Mouse (Mus musculus): ENCODE measurements around the gene Nprl3. TPM values are rescaled to one million over a fixed set of nuclear protein-coding genes. Genes with fewer than 3 reads are reported as not detected.
"Not testable (repeated sequence)": the region's sequence is repeated elsewhere in the genome, so short reads cannot be mapped to it uniquely, and the experiment has no call there.

The Nprl3 gene
- polyA plus RNA-seq, 1 experiment from 2014 or later, result 41.2 TPM

DNA sequence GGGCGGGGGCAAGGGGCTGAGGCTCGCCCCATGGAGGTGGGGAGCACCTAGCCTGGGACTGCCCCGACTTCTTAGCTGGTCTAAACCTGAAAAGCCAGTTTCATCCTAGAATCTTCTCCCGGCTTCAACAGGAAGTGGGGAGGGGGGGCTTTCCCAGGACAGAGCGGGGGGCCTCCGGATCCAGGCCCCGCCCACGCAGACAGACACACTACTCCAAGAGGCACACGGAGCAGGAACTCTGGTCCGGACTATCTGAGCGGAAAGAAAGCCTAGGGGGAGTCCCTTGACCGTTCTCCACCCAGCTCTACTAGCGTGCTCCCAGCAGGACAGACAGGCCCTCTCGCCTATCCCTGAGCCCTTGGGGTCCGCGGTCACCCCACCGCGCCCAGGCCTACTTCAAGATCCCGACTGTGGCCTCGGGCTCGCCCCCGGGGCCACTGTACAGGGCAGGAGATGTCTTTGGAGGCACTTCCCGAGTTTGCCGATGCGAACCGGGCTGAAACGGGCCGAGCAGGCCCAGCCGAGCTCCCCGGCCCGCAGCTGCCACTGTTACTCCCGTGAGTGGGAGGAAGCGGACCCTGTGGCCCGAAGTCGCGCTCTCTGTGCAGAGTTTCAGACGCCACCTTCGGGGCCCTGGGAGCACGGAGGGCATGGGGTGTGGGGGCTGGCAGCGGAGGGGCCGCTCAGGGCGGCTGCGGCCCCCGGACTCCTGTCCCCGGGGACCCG lies 46.1 kb downstream of the Nprl3 start:
- peak; percentile 71 for ATAC-seq (ENCODE audit: insufficient number of reproducible peaks, low FRiP score, low TSS enrichment, low read depth)
- Histone ChIP-seq H3K27me3 (no peaks in the 10 kb centered on the region), H3K4me3 (replicated peaks) (peak overlapping the region; percentile 87), H3K27ac (replicated peaks) (peak overlapping the region; percentile 92), H3K4me1 (peaks cover 78% of the 10 kb centered on the region), H3K4me2 (replicated peaks) (peak overlapping the region; percentile 60), H3K9me3 (replicated peaks) (no peaks in the 10 kb centered on the region), H3K36me3 (no peaks in the 10 kb centered on the region), H3K9ac (peak overlapping the region; percentile 74)
- whole genome bisulfite sequencing, result under 1% methylated on average over 46 of the region's 46 CpGs

DNA sequence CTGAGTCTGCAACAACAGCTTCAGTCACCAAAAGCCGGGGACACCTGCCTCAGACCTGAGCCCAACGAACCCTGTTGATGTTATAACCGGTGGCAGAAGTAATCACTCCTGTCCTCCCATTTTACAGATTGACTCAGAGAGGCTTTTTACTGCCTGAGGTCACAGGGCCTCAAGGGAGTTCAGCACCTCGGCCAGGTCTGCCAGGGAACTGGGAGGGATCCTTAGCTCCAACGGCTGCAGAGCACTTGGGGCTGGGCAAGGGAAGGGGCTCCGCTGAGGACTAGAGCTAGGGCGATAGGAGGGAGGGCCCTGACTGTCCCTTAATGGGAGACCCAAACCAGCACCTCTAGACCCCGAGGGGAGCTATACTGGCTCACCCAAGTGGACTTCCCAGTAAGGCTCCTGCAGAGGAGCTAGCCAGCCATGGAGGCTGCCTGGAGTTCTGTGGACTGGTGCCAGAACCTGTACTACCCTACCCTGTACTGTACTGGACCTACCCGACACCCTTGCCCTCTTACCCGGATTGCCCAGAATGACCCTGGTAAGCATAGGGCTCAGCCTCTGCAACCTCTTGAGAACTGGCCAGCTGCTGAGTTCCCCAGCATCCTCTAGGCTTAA lies 46.8 kb downstream of the Nprl3 start:
- H3K4me3 ChIP-seq (replicated peaks), result peak overlapping the region; percentile 87
- H3K36me3 ChIP-seq, result peaks cover 7% of the 10 kb centered on the region
- H3K9me3 ChIP-seq (replicated peaks), result no peaks in the 10 kb centered on the region
- H3K27ac ChIP-seq (replicated peaks), result peak overlapping the region; percentile 92
- peaks cover 73% of the 10 kb centered on the region for H3K4me1 ChIP-seq
- WGBS, result 33% methylated on average over 10 of the region's 10 CpGs
- ATAC-seq (ENCODE audit: insufficient number of reproducible peaks, low FRiP score, low TSS enrichment, low read depth), result peak; percentile 3; the same call in 1 of the 2 replicates
- H3K4me2 ChIP-seq (replicated peaks), result peak overlapping the region; percentile 60
- peak overlapping the region; percentile 74 for H3K9ac ChIP-seq
- no peaks in the 10 kb centered on the region for H3K27me3 ChIP-seq

DNA sequence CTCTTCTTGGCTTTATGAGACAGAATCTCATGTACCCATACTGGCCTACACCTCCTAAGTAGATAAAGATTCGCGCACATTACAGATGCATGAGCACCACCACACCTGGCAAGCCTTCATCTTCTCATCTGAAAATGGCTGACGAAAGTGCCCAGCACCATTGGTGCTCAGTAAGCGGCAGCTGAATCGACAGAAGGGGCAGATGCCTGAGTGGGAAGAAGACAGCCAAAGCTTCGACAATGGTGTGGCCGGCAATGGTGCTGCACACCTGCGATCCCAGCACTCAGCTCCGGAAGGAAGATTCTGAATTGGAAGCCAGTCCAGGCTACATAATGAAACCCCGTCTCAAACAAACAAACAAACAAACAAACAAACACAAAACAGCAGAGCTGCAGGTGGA lies 48.2 kb downstream of the Nprl3 start:
- no peak overlapping the region; the same call in 1 of the 2 replicates for H3K4me3 ChIP-seq (replicated peaks)
- peak overlapping the region; percentile 60 for H3K4me2 ChIP-seq (replicated peaks)
- ATAC-seq (ENCODE audit: insufficient number of reproducible peaks, low FRiP score, low TSS enrichment, low read depth), result no peak
- 0 out of 2 replicates have a peak overlapping the region, but pooled peaks have one; percentile 58 for H3K27ac ChIP-seq (replicated peaks)
- H3K9me3 ChIP-seq (replicated peaks), result no peaks in the 10 kb centered on the region
- WGBS, result 87% methylated on average over 10 of the region's 10 CpGs
- no peaks in the 10 kb centered on the region for H3K27me3 ChIP-seq
- H3K9ac ChIP-seq, result no peak overlapping the region
- H3K36me3 ChIP-seq, result peaks cover 21% of the 10 kb centered on the region
- peaks cover 59% of the 10 kb centered on the region for H3K4me1 ChIP-seq

DNA sequence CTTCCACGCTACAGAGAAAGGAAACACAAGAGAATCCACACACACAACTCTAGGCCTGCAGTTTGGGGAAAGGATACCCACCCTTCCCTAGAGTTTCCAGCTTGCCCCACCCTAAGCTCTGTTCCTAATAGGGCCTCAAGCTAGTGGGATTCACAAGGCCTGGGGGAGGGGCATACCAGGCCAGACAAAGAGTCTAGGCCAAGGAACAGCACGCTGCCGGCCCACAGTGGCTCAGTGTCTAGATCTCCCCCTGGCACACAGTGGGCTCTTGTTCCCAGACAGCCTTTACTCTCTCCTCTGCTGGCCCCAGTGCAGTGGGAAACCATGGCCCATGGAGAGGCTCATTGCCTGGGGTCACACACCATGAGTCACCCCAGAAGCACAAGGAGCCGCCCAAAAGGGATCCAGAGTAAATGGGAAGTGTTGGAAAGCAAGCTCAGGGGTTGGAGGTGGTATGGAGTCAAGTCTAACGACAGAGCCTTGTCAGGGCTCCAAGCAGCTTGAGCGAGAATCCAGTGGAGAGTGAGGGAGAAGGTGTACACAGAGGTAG lies 48.9 kb downstream of the Nprl3 start:
- Histone ChIP-seq H3K27me3 (no peaks in the 10 kb centered on the region), H3K4me3 (replicated peaks) (no peak overlapping the region), H3K27ac (replicated peaks) (peak overlapping the region; percentile 58; the same call in 1 of the 2 replicates), H3K4me2 (replicated peaks) (peak overlapping the region; percentile 60), H3K36me3 (peaks cover 28% of the 10 kb centered on the region), H3K4me1 (peaks cover 52% of the 10 kb centered on the region), H3K9me3 (replicated peaks) (no peaks in the 10 kb centered on the region), H3K9ac (no peak overlapping the region)
- WGBS, result 35% methylated on average over 6 of the region's 6 CpGs
- ATAC-seq (ENCODE audit: insufficient number of reproducible peaks, low FRiP score, low TSS enrichment, low read depth), result no peak

DNA sequence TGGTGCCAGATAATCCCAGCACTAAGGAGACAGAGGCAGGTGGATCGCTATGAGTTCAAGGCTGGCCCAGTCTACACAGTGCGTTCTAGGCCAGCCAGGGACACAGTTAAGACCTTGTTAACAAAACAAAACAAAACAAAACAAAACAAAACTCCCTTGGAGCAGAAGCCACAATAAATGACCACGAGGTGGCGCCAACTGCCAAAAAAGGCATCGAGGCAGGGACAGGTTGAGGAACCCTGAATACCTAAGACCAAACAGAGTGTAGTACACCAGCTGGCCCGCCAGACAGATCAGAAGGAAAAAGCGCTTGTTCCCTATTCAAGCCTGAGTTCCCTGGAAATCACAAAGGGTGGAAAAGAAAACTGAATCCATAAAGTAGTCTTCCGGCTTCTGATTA lies 50.7 kb downstream of the Nprl3 start:
- Histone ChIP-seq H3K4me3 (replicated peaks) (no peak overlapping the region), H3K36me3 (peaks cover 45% of the 10 kb centered on the region), H3K4me2 (replicated peaks) (no peak overlapping the region), H3K9ac (no peak overlapping the region), H3K4me1 (peaks cover 38% of the 10 kb centered on the region), H3K9me3 (replicated peaks) (no peaks in the 10 kb centered on the region), H3K27ac (replicated peaks) (no peak overlapping the region), H3K27me3 (no peaks in the 10 kb centered on the region)
- no peak for ATAC-seq (ENCODE audit: insufficient number of reproducible peaks, low FRiP score, low TSS enrichment, low read depth)
- 26% methylated on average over 8 of the region's 8 CpGs for WGBS

DNA sequence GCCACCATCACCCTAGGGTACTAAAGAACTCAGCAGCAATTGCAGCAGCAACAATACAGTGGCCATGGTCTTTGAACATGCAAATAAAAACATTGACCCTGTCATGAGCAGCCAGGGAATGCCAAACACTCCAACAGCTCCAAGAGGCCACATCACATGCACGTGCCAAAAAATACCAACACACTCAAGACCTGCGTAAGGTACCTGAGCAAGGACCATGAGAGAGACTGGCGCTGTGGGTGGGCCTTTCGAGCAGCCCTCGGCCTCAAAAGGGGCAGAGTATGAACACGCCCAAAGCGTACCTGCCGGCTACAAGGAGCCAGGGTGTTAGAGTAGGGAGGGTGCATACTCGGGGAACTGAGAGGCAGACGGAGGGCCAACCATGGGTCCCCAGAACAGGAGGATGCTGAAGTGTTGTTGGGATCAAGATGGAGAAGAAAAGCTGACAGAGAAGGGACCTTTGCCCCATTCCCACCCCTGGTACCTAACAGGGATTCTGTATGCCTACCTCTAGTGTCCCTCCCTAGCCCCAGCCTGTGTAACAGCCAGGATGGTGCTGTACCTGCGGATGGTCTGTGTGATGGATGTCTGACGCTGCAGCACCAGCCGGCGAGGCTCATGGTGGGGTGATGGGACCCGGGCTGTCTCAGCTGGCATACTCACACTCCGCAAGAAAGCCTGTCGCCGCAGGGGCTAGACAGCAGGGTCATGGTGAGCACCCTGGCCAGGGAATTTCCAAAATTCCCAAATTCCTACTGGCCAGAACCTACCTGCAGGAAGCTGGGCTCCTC lies 51.9 kb downstream of the Nprl3 start:
- 91% methylated on average over 18 of the region's 18 CpGs for WGBS
- Histone ChIP-seq H3K27me3 (no peaks in the 10 kb centered on the region), H3K4me2 (replicated peaks) (no peak overlapping the region), H3K9me3 (replicated peaks) (no peaks in the 10 kb centered on the region), H3K4me3 (replicated peaks) (no peak overlapping the region), H3K9ac (no peak overlapping the region), H3K4me1 (peaks cover 32% of the 10 kb centered on the region), H3K36me3 (peaks cover 58% of the 10 kb centered on the region), H3K27ac (replicated peaks) (no peak overlapping the region)
- no peak for ATAC-seq (ENCODE audit: insufficient number of reproducible peaks, low FRiP score, low TSS enrichment, low read depth)

DNA sequence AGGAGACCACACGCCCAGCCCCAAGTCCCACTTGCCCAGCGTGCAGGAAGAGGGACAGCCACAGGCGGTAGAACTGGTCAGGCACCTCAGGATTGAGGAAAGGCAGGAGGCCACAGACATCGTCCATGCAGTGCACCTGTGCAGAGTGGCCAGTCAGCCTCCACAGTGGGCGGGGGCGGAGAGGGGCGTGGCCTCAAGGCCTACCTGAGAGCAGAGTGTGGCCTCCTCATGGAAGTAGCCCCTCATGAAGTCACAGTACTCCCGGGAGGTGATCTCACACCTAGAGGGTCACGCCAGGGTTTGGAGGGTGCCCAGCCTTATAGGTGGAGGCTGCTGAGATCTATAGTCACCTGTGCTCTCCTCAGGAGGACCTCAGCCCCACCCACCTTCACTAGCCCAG lies 56.9 kb downstream of the Nprl3 start:
- Histone ChIP-seq H3K27ac (replicated peaks) (no peak overlapping the region), H3K4me1 (peaks cover 5% of the 10 kb centered on the region), H3K4me2 (replicated peaks) (no peak overlapping the region), H3K4me3 (replicated peaks) (no peak overlapping the region), H3K9ac (no peak overlapping the region), H3K9me3 (replicated peaks) (no peaks in the 10 kb centered on the region), H3K27me3 (no peaks in the 10 kb centered on the region), H3K36me3 (peaks cover 86% of the 10 kb centered on the region)
- WGBS, result 90% methylated on average over 9 of the region's 9 CpGs
- ATAC-seq (ENCODE audit: insufficient number of reproducible peaks, low FRiP score, low TSS enrichment, low read depth), result no peak

DNA sequence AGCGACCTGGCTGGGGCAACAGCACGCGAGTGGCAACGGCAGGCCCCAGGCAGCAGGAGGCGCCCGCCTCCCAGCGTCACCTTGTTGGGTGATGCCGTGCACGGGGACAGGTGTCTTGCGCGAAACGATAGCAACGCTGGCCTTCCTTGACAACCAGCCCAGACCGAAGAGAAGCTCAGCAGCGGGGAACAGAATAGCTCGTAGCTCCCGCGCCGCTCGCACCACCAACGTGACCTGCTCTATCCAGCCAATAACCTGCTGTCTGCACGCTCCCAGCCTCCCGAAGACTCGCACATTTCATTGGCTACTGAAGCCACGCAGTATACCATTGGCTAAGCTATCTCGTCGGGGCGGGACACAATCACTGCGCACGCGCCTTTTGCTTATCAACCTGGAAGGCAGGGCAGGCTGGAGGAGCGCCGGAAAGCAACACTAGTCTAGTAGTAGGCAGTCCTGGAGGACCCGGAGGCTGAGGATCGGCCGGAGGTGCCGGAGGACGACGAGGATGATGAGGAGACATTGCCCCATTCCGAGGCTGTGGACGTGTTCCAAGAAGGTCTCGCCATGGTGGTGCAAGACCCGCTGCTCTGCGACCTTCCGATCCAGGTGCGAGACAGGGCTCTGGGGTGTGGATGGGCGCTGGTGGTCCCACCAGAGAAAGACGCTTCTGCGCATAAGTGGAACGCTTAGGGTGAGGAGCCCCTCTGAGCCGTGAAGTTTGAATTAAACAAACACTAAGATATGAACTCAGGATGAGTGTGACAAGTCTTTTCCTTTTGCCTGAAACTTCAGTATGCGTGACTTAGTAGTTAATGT lies 62.2 kb downstream of the Nprl3 start, which contains the start of gene Snrnp25:
Snrnp25 (plus strand) TSS at position 358 of the 816 bp plus-strand sequence.
- Histone ChIP-seq H3K4me1 (peaks cover 10% of the 10 kb centered on the region), H3K27ac (replicated peaks) (peak within 1 kb of the TSS; percentile 34; the same call in 1 of the 2 replicates), H3K36me3 (peaks cover 33% of the 10 kb centered on the region), H3K4me2 (replicated peaks) (peak within 1 kb of the TSS; percentile 80), H3K27me3 (no peaks in the 10 kb centered on the region), H3K9ac (peak within 1 kb of the TSS; percentile 81), H3K4me3 (replicated peaks) (peak within 1 kb of the TSS; percentile 76), H3K9me3 (replicated peaks) (no peaks in the 10 kb centered on the region)
- under 1% methylated on average over 52 of the region's 52 CpGs for WGBS
- ATAC-seq (ENCODE audit: insufficient number of reproducible peaks, low FRiP score, low TSS enrichment, low read depth), result peak; percentile 99

DNA sequence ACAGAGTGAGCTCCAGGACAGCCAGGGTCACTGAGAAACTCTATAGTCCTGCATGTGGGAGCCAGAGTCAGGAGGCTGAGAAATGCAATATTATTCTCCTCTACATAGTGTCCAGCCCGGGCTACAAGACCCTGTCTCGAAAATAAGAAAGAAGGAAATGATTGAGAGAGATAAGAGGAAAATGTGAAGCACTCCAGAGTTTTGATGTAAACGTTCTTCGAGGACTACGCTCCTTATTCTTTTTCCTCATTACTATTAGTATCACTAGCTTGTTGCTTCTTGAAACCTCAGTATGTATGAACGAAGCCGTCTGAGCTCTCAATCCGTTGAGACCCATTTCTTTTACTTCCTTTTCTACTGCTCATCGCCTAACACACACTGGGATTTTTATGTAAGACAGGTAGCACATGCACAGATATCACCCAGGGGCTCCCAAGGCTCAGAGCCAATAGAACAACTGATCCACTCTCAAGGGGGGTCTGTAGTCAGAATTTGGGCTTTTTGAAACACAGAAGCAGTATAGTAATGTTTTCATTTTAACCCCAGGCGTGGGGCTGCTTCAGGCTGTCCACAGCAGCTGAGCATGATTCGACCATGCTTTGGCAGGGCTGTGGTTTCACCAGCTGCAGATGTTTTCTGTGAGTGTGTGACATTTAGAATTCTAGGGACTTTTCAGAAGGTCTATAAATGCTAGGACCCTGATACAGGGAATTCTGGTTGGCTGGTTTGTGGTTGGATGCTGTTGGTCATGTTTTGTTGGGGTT lies 65.4 kb downstream of the Nprl3 start:
- peaks cover 10% of the 10 kb centered on the region for H3K4me1 ChIP-seq
- no peaks in the 10 kb centered on the region; the same call in 1 of the 2 replicates for H3K27me3 ChIP-seq
- 66% methylated on average over 11 of the region's 11 CpGs for WGBS
- no peaks in the 10 kb centered on the region for H3K9me3 ChIP-seq (replicated peaks)
- no peak overlapping the region for H3K4me2 ChIP-seq (replicated peaks)
- H3K9ac ChIP-seq, result no peak overlapping the region
- H3K4me3 ChIP-seq (replicated peaks), result no peak overlapping the region
- no peak for ATAC-seq (ENCODE audit: insufficient number of reproducible peaks, low FRiP score, low TSS enrichment, low read depth)
- no peak overlapping the region for H3K27ac ChIP-seq (replicated peaks)
- peaks cover under 1% of the 10 kb centered on the region; the same call in 1 of the 2 replicates for H3K36me3 ChIP-seq

DNA sequence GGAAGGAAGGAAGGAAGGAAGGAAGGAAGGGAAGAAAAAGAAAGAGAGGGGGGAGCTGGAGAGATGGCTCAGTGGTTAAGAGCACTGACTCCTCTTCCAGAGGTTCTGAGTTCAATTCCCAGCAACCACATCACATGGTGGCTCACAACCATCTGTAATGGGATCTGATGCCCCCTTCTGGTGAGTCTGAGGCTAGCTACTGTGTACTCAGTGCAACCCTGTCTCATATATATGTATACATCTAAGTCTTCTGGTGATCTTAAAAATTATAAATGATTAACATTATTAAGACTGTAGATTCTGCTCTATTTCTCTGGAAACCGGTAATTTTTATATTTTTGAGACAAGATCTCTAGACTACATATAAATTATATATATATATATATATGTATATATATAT lies 66.5 kb downstream of the Nprl3 start:
- H3K9me3 ChIP-seq (replicated peaks); H3K9ac ChIP-seq; H3K4me2 ChIP-seq (replicated peaks); H3K4me3 ChIP-seq (replicated peaks); H3K4me1 ChIP-seq; H3K27me3 ChIP-seq; H3K36me3 ChIP-seq; H3K27ac ChIP-seq (replicated peaks); ATAC-seq (ENCODE audit: insufficient number of reproducible peaks, low FRiP score, low TSS enrichment, low read depth): not testable (repeated sequence)
- 63% methylated on average over 1 of the region's 1 CpGs for WGBS

Data from embryonic facial prominence, embryonic 15.5 days (tissue).